Mouse (Mus musculus): ENCODE results near the gene Pelo. TPM values are rescaled to one million over a fixed set of nuclear protein-coding genes. Genes with fewer than 3 reads are reported as not detected.
A peak's percentile ranks its signal among the peaks of the same experiment; 100 is the strongest.

Pelo gene
- polyA plus RNA-seq, 1 experiment from 2014 or later = 3.7 TPM

DNA sequence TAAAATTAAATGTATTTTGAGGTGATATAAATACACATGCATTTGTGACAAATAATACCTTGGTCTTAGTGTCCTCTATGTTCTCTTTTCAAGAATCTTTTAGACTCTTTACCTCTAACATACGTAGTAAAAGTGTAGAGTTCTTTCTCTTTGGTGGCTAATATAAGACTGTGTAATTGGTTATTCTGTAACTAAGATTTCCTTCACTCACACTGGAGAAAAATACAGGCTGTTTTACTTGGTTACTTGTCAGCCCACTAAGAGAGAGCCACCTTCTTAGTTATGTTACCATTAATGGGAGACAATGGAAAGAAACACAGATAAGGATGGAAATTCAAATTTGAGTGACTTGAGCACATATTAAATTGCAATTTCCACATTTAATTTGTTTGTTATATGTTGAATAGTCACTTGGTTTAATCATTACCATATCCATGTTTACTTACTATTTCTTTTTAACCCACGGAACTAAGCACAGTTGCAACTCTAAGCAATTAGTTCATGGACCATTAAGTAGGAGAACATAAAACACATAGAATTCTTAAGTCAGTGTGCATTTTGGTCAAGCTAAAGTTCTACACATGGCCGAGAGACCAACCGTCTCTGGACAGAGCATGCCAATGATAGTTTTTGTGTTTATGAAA is 22.5 kb downstream of the Pelo start:
- Histone ChIP-seq H3K9ac (ENCODE audit: low read length) (no peak overlapping the region), H3K9me3 (replicated peaks; ENCODE audit: control insufficient read depth, low read length) (no peaks in the 10 kb centered on the region), H3K27ac (ENCODE audit: low read length) (no peak overlapping the region), H3K36me3 (ENCODE audit: control insufficient read depth, insufficient read depth, low read length) (no peaks in the 10 kb centered on the region), H3K4me3 (replicated peaks; ENCODE audit: low read length) (no peak overlapping the region), H3K4me1 (ENCODE audit: control insufficient read depth, insufficient read depth, low read length) (no peaks in the 10 kb centered on the region), H3K4me2 (ENCODE audit: low read depth, low read length) (no peak overlapping the region), H3K27me3 (ENCODE audit: control insufficient read depth, insufficient read depth, low read length) (no peaks in the 10 kb centered on the region)
- no peak for ATAC-seq (ENCODE audit: insufficient read depth, low FRiP score)
- 86% methylated on average over 4 of the region's 4 CpGs for WGBS

- Histone ChIP-seq H3K4me1 (ENCODE audit: control insufficient read depth, insufficient read depth, low read length) (no peaks in the 10 kb centered on the region; the same call in 1 of the 2 replicates), H3K36me3 (ENCODE audit: control insufficient read depth, insufficient read depth, low read length) (no peaks in the 10 kb centered on the region), H3K9me3 (replicated peaks; ENCODE audit: control insufficient read depth, low read length) (no peaks in the 10 kb centered on the region), H3K4me2 (ENCODE audit: low read depth, low read length) (no peak overlapping the region), H3K9ac (ENCODE audit: low read length) (no peak overlapping the region), H3K27ac (ENCODE audit: low read length) (no peak overlapping the region), H3K27me3 (ENCODE audit: control insufficient read depth, insufficient read depth, low read length) (no peaks in the 10 kb centered on the region), H3K4me3 (replicated peaks; ENCODE audit: low read length) (no peak overlapping the region)
- ATAC-seq (ENCODE audit: insufficient read depth, low FRiP score) = no peak
- 70% methylated on average over 5 of the region's 5 CpGs for WGBS
These were observed 32.4 kb downstream of the Pelo start for GRCm38 (mm10) chr13:115057555-115057954.

GRCm38 (mm10) chr13:115054783-115055182 is 35.2 kb downstream of the Pelo start:
- Histone ChIP-seq H3K4me1 (ENCODE audit: control insufficient read depth, insufficient read depth, low read length) (no peaks in the 10 kb centered on the region; the same call in 1 of the 2 replicates), H3K9me3 (replicated peaks; ENCODE audit: control insufficient read depth, low read length) (no peaks in the 10 kb centered on the region), H3K4me3 (replicated peaks; ENCODE audit: low read length) (no peak overlapping the region), H3K27me3 (ENCODE audit: control insufficient read depth, insufficient read depth, low read length) (no peaks in the 10 kb centered on the region), H3K9ac (ENCODE audit: low read length) (no peak overlapping the region), H3K36me3 (ENCODE audit: control insufficient read depth, insufficient read depth, low read length) (no peaks in the 10 kb centered on the region), H3K27ac (ENCODE audit: low read length) (no peak overlapping the region; the same call in 1 of the 2 replicates), H3K4me2 (ENCODE audit: low read depth, low read length) (0 out of 2 replicates have a peak overlapping the region, but pooled peaks have one; percentile 0)
- no peak for ATAC-seq (ENCODE audit: insufficient read depth, low FRiP score)
- WGBS = 26% methylated on average over 9 of the region's 9 CpGs

DNA sequence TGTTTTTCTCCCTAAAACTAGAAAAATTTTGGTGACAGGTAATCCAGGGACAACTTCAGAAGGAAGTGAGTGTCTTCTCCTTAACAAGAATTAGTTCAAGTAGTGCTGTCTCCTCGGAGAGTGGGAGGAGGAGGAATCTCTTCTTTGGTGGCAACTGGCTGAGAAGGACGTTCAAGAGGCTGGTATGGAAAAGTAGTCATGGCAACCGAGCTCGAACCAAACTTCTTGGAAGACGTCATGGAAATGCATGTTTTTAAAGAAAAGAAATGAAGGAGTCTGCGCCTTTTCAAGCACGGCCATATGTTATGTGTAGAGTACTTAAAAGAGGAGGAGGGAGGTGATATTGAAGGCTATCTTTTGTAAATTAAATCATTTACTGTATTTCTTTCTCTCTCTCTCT is 37.4 kb downstream of the Pelo start:
- Histone ChIP-seq H3K4me1 (ENCODE audit: control insufficient read depth, insufficient read depth, low read length) (no peaks in the 10 kb centered on the region), H3K27me3 (ENCODE audit: control insufficient read depth, insufficient read depth, low read length) (no peaks in the 10 kb centered on the region), H3K4me2 (ENCODE audit: low read depth, low read length) (no peak overlapping the region), H3K9me3 (replicated peaks; ENCODE audit: control insufficient read depth, low read length) (no peaks in the 10 kb centered on the region), H3K4me3 (replicated peaks; ENCODE audit: low read length) (no peak overlapping the region), H3K36me3 (ENCODE audit: control insufficient read depth, insufficient read depth, low read length) (no peaks in the 10 kb centered on the region), H3K9ac (ENCODE audit: low read length) (no peak overlapping the region), H3K27ac (ENCODE audit: low read length) (no peak overlapping the region)
- no peak for ATAC-seq (ENCODE audit: insufficient read depth, low FRiP score)
- WGBS = 78% methylated on average over 7 of the region's 7 CpGs

DNA sequence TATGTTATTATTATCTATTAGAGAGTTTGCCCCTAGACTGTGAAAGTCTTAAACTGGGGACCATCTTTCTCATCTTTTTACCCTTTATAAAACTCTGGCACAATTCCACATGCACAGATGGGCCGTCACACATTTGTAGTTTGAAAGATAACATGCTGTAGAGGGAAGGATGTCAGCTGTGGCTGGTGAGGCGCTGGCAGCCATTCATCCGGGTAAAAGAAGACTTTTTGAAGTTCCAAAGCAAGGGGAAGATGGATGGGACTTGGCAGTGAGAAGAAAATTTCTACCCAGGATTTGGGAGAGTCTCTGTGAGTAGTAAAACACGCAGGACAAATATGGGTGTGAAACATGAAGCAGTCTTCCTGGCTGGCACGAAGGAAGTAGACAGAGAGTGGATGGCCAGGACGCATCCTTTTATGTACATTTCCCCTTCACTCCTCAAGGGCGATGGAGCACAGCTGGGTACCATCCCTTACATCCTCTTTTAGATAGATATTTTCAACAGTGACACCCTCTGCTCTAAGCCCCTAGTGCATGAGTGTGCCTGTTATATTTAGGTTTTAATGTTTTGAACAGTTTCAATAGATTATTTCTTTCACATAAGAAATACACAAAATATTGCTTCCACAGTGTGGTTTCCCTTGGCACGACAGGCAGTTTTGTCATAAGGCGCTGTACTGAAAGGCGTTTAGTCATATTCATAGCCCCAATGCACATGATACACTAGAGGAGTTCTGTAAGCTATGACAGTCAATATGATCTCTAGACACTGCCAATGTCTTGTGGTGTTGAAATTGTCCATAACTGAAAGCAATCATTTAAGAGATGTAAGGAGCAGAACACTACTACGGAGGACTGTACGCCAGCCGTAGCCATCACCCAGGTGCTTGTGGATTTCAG is 39.1 kb downstream of the Pelo start:
- Histone ChIP-seq H3K9ac (ENCODE audit: low read length) (no peak overlapping the region), H3K27ac (ENCODE audit: low read length) (peak overlapping the region; percentile 50), H3K4me2 (ENCODE audit: low read depth, low read length) (no peak overlapping the region), H3K4me1 (ENCODE audit: control insufficient read depth, insufficient read depth, low read length) (no peaks in the 10 kb centered on the region), H3K4me3 (replicated peaks; ENCODE audit: low read length) (no peak overlapping the region), H3K27me3 (ENCODE audit: control insufficient read depth, insufficient read depth, low read length) (no peaks in the 10 kb centered on the region), H3K36me3 (ENCODE audit: control insufficient read depth, insufficient read depth, low read length) (no peaks in the 10 kb centered on the region), H3K9me3 (replicated peaks; ENCODE audit: control insufficient read depth, low read length) (no peaks in the 10 kb centered on the region)
- ATAC-seq (ENCODE audit: insufficient read depth, low FRiP score) = peak; percentile 66
- 62% methylated on average over 13 of the region's 13 CpGs for whole genome bisulfite sequencing

GRCm38 (mm10) chr13:115042652-115043051 is 47.3 kb downstream of the Pelo start:
- Histone ChIP-seq H3K9ac (ENCODE audit: low read length) (no peak overlapping the region), H3K9me3 (replicated peaks; ENCODE audit: control insufficient read depth, low read length) (no peaks in the 10 kb centered on the region), H3K36me3 (ENCODE audit: control insufficient read depth, insufficient read depth, low read length) (no peaks in the 10 kb centered on the region), H3K4me2 (ENCODE audit: low read depth, low read length) (no peak overlapping the region), H3K4me3 (replicated peaks; ENCODE audit: low read length) (no peak overlapping the region), H3K4me1 (ENCODE audit: control insufficient read depth, insufficient read depth, low read length) (no peaks in the 10 kb centered on the region), H3K27me3 (ENCODE audit: control insufficient read depth, insufficient read depth, low read length) (no peaks in the 10 kb centered on the region), H3K27ac (ENCODE audit: low read length) (peak overlapping the region; percentile 55; the same call in 1 of the 2 replicates)
- ATAC-seq (ENCODE audit: insufficient read depth, low FRiP score) = no peak
- WGBS = 40% methylated on average over 2 of the region's 2 CpGs

Other genes starting within 250 kb of the Pelo start
- gene Itga2, start 158.1 kb downstream of the Pelo start, polyA plus RNA-seq (2015; fragmentation: Nextera tagmentation; extraction: Ambion mirVana) = 6.7 TPM in 2 replicates
- gene Gm49395, start 11.7 kb upstream of the Pelo start, polyA plus RNA-seq (2015; fragmentation: Nextera tagmentation; extraction: Ambion mirVana) = 4.9 TPM in 2 replicates
- 29.3 and 29.6 TPM in 2 replicates for gene Itga1, start 11.8 kb upstream of the Pelo start, polyA plus RNA-seq (2015; fragmentation: Nextera tagmentation; extraction: Ambion mirVana)